Mouse (Mus musculus): ENCODE data around the gene Foxl2.

Foxl2 gene

GRCm38 (mm10) chr9:98962478-98963142 lies 7.5 kb downstream of the Foxl2 start:
- DNase-seq, result no peak

GRCm38 (mm10) chr9:98963661-98964060 lies 8.6 kb downstream of the Foxl2 start:
- no peak for DNase-seq

DNA sequence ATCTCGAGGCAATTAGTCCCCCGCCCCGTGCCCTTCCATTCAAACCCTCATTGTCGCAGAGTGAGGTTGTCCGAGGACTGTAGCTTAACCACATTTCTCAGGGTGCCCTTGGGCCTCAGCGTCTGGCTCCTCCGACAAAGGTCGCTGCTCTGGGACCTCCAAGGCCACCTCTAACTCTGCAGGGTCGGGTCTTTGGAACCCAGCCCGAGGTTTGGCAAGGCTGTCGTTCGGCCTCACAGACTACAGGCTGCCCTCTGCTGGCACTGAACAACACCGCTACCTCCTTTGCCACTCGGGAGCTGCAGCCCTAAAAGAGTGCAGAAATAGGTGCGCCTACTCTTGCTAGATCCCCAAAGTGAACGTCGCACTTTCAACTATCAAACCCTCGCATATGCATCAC lies 10.0 kb downstream of the Foxl2 start:
- DNase-seq, result peak; percentile 72 to 78

- DNase-seq, result peak in 1 of 2 experiments; percentile 35
Measured at GRCm38 (mm10) chr9:98973101-98973521, 18.0 kb downstream of the Foxl2 start.

DNA sequence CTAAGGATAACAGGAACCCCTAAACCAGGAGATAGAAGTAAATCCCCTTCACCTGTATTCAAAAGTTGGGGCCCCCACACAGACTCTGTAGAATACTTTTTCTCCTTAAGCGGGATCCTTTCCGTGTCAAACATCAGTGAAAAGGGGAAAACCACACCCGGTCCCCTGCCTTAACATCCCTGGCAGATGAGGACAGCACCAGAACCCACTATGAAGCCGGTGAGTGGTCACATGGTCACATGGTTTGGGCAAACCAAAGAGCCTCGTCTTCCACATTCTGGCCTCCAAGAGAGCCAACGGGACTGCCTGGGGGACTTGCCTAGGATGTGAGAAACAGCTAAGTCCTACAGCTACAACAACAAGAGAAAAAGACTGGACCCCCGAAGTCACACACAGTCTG lies 18.5 kb downstream of the Foxl2 start:
- no peak for DNase-seq

- no peak for DNase-seq
Measured at GRCm38 (mm10) chr9:98974898-98975297, 19.8 kb downstream of the Foxl2 start.

DNA sequence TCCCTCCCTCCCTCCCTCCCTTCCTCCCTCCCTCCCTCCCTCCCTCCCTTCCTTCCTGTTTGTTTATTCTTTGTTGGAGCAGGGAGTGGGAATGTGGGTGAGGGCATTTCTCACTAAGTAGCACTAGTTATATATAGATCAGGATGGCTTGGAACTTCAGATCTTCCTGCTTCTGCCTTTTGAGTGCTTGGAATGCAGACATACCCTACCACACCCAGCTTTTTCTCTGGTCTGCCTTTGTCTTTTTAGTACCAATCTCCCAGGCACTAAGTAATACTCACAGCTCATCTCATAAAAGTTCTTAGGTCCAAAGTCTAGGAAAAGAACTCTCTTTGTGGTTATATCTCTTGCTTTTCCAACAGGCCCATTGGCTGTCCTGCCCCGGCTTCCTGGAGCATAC lies 21.0 kb downstream of the Foxl2 start:
- no peak for DNase-seq

GRCm38 (mm10) chr9:98976520-98976919 lies 21.4 kb downstream of the Foxl2 start:
- no peak for DNase-seq

GRCm38 (mm10) chr9:98979431-98980416 lies 24.6 kb downstream of the Foxl2 start:
- DNase-seq, result peak; percentile 95

DNA sequence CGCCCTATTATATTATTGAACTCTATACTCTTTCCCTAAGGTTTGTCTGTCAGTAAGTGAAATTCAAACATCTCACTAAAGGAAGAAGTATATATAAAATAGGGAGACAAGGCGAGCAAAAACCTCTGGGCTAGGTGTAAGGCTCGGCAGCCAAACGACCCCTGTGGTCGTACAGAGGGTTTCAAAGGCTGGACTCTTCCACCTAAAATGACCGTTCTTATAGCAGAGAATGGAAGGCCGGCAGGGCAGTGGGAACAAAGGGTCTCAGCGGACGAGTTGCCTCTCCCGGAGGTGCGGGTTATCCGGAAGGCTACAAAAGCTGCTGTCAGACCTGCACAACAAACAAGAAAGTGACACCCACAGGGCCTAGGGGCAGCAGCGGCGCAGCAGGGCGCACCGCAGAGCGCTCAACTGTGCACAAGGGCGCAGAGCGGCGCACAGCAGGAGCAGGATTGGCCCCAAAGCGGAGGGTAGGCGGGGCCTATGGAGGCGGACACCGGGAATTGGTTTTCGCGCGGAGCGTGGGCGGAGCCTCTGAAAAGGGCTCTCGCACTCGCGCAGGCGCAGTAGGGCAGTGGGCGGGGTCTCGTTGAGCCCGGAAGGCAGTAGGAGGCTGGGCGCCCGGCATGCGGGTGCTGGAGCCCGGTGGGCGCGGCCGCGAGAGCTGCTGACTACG lies 30.9 kb downstream of the Foxl2 start, which contains the start of gene Faim:
TSS of gene Faim (plus strand) at position 574 of the 676 bp plus-strand sequence.
- DNase-seq, result peak; percentile 100

DNA sequence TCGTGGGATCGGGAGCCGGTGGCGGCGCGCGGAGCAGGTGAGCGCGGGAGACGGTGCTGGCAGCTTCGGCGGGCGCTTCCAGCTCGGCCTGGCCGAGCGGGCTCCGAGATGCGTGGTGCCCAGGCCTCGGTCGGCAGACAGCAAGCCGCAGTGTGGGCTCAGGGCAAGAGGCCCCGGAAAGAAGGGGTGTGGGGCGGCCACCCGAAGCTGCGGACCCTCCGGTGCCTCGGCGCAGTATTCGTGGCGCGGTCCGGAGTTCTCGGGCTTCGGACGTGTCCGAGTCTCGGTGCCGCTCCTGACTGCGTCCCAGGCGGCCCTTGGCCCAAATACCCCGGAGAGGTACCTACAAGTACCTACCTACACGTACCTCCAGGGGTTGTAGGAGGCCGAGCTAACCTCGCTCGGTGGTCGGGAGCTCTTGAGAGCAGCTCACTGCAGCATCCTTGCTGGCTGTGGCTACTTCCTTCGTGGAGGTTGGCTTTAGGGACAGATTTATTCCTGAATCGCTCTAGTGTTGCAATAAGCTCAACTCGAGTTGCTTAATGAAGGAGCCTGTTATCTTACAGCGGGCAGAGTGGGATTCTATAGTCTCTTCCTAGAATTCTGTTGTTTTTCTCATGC lies 31.5 kb downstream of the Foxl2 start:
- no peak for DNase-seq

GRCm38 (mm10) chr9:98987131-98987530 lies 32.0 kb downstream of the Foxl2 start:
- no peak for DNase-seq

GRCm38 (mm10) chr9:98994103-98994502 lies 39.0 kb downstream of the Foxl2 start:
- DNase-seq, result no peak

- DNase-seq, result no peak
Measured at GRCm38 (mm10) chr9:98999881-99000339, 44.8 kb downstream of the Foxl2 start.

DNA sequence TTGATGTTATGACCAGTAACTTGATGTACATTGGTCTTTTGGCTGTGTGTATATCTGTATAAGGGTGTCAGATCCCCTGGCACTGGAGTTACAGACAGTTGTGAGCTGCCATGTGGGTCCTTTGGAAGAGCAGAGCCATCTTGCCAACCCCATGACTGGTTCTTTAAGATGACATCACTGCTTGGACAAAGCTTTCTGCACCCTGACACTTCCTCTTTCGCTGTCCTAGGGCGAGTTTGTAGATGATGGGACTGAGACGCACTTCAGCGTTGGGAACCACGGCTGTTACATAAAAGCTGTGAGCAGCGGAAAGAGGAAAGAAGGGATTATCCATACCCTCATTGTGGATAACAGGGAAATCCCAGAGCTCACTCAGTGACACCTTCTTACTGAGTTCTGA lies 46.2 kb downstream of the Foxl2 start:
- DNase-seq, result no peak
